Mouse (Mus musculus): ENCODE measurements around the gene Snx11.
"Not testable (repeated sequence)": the region's sequence is repeated elsewhere in the genome, so short reads cannot be mapped to it uniquely, and the experiment has no call there.

Gene Snx11

GRCm38 (mm10) chr11:96796081-96796480 lies 18.7 kb upstream of the Snx11 start:
- DNase-seq (ENCODE audit: low read depth): no peak

- no peak for DNase-seq (ENCODE audit: low read depth)
Observed at GRCm38 (mm10) chr11:96795491-96795890, 18.1 kb upstream of the Snx11 start.

- no peak for DNase-seq (ENCODE audit: low read depth)
Observed at GRCm38 (mm10) chr11:96790681-96791080, 13.3 kb upstream of the Snx11 start.

DNA sequence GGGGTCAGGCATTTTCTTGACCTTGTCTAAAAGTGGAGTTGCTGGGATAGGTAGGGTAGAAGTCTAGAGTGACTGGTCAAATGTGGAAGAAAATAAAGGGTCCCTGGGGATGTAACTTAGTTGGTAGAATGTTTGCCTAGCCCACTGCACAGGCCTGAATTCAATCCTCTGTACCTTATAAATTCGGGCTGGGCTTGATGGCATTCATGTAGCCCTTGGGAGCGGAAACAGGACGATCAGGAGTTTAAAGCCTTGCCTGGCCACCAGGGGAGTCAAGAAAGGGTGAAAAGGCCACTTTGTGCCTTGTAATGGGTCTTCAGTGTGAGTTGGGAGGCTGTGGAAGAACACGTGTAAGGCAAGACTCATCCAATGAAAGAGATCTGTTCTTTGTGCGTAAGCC lies 12.6 kb upstream of the Snx11 start:
- DNase-seq (ENCODE audit: low read depth): peak; percentile 61

DNA sequence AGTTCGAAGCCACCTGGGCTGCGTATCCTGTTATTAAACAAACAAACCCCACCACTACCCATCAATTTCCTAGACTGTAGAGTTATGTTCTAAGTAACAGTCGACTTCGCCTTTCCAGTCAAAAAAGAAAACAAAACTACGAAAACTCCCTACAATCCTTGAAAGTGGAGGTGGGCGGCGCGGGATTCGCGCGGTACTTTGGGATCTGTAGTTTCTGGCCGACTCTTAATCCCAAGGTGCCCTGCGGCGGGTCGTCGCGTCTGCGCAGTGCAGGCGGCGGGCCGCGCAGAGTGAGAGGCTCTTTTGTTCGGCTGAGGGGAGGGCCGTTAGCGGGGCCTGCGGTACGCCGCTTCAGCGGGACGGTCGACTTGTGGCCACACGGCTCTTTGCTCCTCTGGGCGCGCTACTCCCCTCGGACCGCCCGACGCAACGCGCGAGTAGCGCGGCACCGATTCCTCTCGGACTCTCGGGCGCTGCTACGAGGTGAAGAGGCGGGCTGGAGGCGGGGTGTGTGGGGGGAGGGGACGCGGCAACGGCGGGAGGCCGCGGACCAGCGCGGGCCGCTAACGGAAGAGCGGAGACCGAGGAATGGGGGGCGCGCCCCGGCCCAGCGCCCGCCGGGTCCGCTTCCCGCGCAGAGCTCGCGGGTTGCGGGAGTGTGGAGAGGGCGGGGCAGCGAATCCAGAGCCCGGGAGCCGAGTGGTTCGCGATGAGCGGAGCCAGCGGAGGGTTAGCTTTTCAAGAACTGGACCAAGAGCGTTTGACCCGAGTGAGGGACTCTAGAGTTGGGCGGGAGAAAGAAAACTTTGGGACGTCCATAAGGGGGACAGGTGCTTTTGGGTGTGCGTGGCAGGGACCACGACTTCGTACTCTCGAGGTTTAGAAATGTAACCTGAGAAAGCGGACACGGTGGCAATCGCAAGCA lies 11.8 kb upstream of the Snx11 start, which contains the start of gene Cbx1:
Cbx1 (plus strand) TSS at position 257 of the 925 bp plus-strand sequence.
- DNase-seq (ENCODE audit: low read depth): peak; percentile 90

GRCm38 (mm10) chr11:96786731-96787450 lies 9.5 kb upstream of the Snx11 start:
- DNase-seq (ENCODE audit: low read depth): no peak

DNA sequence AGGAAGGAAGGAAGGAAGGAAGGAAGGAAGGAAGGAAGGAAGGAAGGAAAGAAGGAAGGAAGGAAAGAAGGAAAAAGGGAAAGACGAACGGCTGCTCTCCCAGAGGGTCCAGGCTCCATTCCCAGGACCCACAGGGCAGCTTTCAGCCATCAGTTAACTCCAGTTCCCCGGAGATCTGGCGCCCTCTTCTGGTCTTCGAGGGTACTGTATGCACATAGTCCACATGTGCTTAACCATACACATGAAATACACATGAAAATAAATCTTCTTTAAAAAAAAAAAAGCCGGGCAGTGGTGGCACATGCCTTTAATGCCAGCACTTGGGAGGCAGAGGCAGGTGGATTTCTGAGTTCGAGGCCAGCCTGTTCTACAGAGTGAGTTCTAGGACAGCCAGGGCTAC lies 7.5 kb upstream of the Snx11 start:
- DNase-seq (ENCODE audit: low read depth): peak; percentile 81

DNA sequence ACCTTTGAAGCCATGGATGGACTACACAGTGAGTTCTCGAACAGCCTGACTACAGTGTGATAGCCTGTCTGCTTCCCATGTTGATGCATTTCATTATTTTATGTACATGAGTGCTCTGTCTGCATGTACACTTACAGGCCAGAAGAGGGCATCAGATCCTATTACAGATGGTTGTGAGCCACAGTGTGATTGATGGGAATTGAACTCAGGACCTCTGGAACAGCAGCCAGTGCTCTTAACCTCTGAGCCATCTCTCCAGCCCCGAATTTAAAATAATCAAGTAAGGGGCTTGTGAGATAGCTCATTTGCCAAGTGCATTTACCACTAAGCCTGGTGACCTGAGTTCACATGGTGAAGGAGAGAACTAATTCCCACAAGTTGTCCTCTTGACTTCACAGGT lies 4.1 kb upstream of the Snx11 start:
- DNase-seq (ENCODE audit: low read depth): peak; percentile 64

DNA sequence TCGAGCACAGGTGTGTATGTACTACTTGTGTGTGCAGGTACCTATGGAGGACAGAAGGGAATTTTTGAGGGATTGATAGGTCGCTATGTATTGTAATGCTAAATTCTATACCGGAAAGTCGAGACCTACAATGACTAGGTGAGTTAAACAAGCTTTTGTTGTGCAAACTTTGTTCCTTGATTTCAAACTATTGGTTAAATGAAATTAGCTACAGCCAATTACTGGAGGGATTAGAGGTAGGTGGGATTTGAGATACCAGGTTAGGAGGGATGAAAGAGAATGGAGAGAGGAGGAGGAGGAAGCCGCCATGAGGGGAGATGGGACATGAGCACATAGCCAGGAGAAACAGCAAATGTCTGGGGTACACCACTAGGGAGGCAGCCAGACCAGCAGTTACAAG lies 2.9 kb upstream of the Snx11 start:
- no peak for DNase-seq (ENCODE audit: low read depth)

DNA sequence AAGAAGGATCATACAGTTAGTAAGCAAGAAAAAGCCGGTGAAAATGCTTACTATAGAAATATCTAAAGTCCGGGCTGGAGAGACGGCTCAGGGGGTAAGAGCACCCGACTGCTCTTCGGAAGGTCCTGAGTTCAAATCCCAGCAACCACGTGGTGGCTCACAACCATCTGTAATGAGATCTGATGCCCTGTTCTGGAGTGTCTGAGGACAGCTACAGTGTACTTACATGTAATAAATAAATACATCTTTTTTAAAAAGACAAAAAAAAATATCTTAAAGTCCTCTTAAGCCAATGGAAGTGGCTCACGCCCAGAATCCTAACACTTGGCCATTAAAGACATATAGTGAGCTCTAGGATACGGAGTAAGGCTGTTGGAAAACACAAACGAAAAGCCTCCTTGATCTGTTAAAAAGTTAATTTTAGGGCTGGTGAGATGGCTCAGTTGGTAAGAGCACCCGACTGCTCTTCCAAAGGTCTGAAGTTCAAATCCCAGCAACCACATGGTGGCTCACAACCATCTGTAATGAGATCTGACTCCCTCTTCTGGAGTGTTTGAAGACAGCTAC lies 785 bp upstream of the Snx11 start:
- not testable (repeated sequence) for DNase-seq (ENCODE audit: low read depth)

GRCm38 (mm10) chr11:96776068-96776467 lies 1.3 kb downstream of the Snx11 start:
- DNase-seq (ENCODE audit: low read depth): peak; percentile 45

DNA sequence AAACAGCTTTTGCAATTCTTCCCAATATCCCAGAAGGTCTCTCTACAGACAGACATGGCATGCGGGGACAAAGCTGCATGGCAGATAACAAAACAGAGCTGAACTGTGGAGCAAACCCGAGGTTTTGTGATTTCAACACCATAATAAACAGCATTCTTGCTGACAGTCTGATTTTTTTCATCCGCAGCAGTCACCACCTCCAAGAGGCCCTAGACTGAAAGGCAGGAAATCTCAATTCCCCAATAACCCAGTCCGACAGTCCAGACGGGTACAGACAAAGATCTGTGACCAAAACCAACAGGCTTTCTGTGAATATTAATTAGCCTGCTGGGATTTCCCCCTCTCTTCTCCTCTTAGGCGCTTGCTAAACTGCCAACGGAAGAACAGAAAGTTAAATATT lies 1.7 kb downstream of the Snx11 start:
- no peak for DNase-seq (ENCODE audit: low read depth)

GRCm38 (mm10) chr11:96775063-96775462 lies 2.3 kb downstream of the Snx11 start:
- DNase-seq (ENCODE audit: low read depth): no peak

- DNase-seq (ENCODE audit: low read depth): peak; percentile 67
Observed at GRCm38 (mm10) chr11:96774536-96774935, 2.8 kb downstream of the Snx11 start.

GRCm38 (mm10) chr11:96772413-96772812 lies 4.9 kb downstream of the Snx11 start:
- no peak for DNase-seq (ENCODE audit: low read depth)

DNA sequence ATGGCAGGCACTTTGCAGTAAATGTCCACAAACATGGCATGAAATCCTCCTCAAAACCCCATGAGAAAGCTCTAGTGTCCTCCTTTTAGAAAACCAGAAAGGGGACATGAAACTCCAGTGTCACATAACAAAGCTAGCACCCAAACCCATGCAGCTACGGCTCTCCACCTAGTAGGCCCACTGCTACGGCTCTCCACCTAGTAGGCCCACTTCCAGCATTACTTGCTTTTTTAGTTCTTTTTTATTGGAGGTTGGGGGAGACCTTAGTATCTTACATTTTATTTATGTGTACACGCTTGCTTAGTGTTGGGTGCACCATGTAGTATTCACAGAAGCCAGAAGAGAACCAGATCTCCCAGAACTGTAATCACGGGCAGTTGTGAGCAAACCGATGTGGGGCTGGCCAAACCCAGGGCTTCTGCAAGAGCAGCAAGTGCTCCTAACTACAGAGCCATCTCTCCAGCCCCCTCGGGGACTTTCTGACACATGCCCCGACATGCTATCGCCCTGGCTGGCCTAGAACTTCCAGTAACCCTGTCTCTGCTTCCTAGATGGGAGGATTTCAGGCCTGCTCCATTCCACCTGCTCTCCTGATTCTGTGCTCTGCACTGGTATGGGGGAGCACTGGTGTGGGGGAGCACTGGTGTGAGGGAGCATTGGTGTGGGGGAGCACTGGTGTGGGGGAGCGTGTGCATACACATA lies 5.9 kb downstream of the Snx11 start:
- DNase-seq (ENCODE audit: low read depth): no peak

- DNase-seq (ENCODE audit: low read depth): no peak
Observed at GRCm38 (mm10) chr11:96768240-96768639, 9.1 kb downstream of the Snx11 start.

- no peak for DNase-seq (ENCODE audit: low read depth)
Observed at GRCm38 (mm10) chr11:96767096-96767495, 10.3 kb downstream of the Snx11 start.

- DNase-seq (ENCODE audit: low read depth): no peak
Observed at GRCm38 (mm10) chr11:96766555-96766954, 10.8 kb downstream of the Snx11 start.

DNA sequence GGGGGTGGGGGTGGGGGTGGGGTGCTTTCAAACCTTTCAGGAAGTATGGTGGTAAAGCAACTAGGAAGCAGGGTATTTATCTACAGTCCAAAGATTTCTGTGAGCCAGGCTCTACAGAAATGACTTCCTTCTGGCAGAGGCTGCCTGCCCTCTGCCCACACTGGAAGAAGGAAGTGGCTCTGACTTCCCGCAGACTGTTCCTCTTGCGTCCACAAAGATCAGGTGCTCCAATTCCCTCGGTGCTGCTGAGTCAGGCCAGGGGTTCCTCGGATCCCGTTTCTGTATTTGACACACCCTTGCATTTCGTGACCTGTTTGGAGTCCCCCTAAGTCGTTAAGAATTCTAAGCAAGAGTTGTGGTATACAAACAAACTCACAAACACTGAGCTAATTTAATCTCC lies 11.7 kb downstream of the Snx11 start:
- peak; percentile 84 for DNase-seq (ENCODE audit: low read depth)

DNA sequence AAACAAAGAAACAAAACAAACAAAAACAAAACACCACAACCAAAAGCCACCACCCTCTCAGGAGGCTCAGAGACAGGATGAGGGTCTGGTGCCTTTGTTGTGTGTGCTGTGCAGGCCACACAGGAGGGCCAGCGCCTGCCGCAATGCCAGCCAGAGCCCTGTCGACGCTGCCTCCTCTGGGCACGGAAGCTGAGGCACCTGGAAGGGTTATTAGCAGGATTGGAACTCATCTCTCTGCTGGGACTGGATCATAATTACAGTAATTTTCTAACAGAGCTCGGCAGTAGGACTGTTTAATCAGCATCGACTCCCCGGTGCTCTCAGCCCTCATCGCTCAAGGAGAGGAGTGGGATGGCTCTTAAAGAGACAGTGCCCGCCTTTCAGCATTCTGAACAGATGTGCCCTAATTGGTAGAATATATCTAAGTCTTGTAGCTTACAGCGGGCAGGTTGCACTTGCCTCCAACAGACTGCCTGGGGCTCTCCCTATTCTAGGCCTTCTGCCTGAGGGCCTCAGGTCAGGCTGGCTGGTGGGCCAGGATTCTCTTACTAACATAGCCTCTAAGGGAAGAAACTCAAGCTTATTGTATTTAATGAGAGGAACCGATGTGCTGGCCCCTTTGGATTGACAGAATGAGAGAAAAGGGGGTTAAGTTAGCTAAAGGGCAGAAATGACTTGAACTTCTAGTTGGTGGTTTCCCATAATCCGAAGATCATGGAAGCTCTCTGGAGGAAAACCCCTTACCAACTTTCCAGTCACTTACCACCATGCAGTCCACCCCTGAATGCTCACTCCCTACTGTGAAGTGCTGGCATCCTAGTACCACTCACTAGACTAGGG lies 12.6 kb downstream of the Snx11 start:
- DNase-seq (ENCODE audit: low read depth): no peak
